Mouse (Mus musculus): Measurements from ENCODE around the gene Hydin. TPM values are rescaled to one million over a fixed set of nuclear protein-coding genes. Genes with fewer than 3 reads are reported as not detected.
"Not testable (repeated sequence)": the region's sequence is repeated elsewhere in the genome, so short reads cannot be mapped to it uniquely, and the experiment has no call there.

The Hydin gene
- polyA plus RNA-seq, 1 experiment from 2014 or later: 0.36 TPM

DNA sequence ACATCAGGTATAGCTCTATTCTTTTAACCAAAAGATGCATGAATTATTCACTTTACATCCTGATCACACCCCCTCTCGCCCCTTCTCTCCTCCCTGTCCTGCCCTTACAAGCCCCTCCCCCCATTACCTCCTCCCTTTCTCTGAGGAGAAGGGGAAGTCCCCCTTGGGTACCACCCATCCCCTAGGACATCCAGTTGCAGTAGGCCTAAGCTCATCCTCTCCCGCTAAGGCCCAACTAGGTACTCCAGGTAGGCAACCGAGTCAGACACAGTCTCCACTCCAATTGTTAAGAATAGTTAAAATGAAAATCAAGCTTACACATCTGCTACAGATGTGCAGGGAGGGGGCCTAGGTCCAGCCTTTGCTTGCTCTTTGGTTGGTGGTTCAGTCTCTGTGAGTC, 83.9 kb downstream of the Hydin start:
- no peak overlapping the region for H3K4me3 ChIP-seq (ENCODE audit: low read depth, low read length)
- WGBS: 81% methylated on average over 3 of the region's 3 CpGs
- no peaks in the 10 kb centered on the region for H3K27me3 ChIP-seq (ENCODE audit: control insufficient read depth, insufficient read depth, low read length)
- no peak overlapping the region for H3K27ac ChIP-seq (ENCODE audit: low read depth, low read length)
- H3K9ac ChIP-seq (ENCODE audit: low read depth, low read length): no peak overlapping the region
- no peak for ATAC-seq (ENCODE audit: low FRiP score)
- no peak for DNase-seq (ENCODE audit: low spot score)
- H3K9me3 ChIP-seq (ENCODE audit: control insufficient read depth, low read length): no peaks in the 10 kb centered on the region
- no peaks in the 10 kb centered on the region for H3K4me1 ChIP-seq (replicated peaks; ENCODE audit: control insufficient read depth, insufficient read depth, low read length)
- no peak overlapping the region for H3K4me2 ChIP-seq (replicated peaks; ENCODE audit: low read depth, low read length)
- no peaks in the 10 kb centered on the region for H3K36me3 ChIP-seq (ENCODE audit: control insufficient read depth, insufficient read depth, low read length)

DNA sequence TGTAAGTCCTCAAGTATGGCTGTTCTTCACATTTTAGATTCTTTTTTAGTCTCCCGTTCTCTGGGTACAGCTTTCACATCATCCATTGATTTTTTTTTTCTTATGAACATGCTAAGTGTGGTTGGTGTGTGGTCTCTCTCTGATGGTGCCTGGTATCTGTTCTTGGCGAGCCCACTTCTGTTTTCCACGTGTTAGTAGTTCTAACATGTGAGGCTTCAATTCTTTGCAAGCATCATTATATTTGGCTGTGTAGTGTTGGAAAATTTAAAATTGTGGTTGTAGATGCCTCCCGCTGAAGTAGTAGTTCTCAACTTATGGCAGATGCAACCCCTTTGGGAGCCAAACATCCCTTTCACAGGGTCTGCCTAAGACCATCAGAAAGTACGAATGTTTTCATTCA, 85.1 kb downstream of the Hydin start:
- Histone ChIP-seq H3K9ac (ENCODE audit: low read depth, low read length) (no peak overlapping the region), H3K36me3 (ENCODE audit: control insufficient read depth, insufficient read depth, low read length) (no peaks in the 10 kb centered on the region), H3K4me1 (replicated peaks; ENCODE audit: control insufficient read depth, insufficient read depth, low read length) (no peaks in the 10 kb centered on the region), H3K27ac (ENCODE audit: low read depth, low read length) (no peak overlapping the region), H3K27me3 (ENCODE audit: control insufficient read depth, insufficient read depth, low read length) (no peaks in the 10 kb centered on the region), H3K9me3 (ENCODE audit: control insufficient read depth, low read length) (no peaks in the 10 kb centered on the region), H3K4me3 (ENCODE audit: low read depth, low read length) (no peak overlapping the region), H3K4me2 (replicated peaks; ENCODE audit: low read depth, low read length) (no peak overlapping the region)
- ATAC-seq (ENCODE audit: low FRiP score) (no peak), DNase-seq (ENCODE audit: low spot score) (no peak)
- 88% methylated on average over 5 of the region's 5 CpGs for WGBS

DNA sequence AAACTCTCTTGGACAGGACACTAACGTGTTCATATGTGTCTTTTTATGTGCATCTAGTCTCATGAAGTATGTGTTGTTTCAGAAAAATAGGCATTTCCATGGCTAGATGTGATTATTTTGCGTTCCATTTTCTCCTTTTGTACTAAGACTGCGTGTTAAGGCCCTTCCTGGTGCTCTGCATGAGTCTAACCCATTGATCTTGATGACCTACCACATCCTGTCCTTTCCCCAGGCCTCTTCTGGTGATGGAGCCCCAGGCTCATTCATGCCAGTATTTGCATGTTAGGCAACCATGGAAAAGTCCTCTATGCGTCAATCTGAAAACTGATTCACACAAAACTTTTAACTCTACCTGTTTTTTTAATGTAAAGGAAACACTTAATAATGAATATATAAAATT, 96.2 kb downstream of the Hydin start:
- H3K9me3 ChIP-seq (ENCODE audit: control insufficient read depth, low read length): no peaks in the 10 kb centered on the region
- no peaks in the 10 kb centered on the region for H3K4me1 ChIP-seq (replicated peaks; ENCODE audit: control insufficient read depth, insufficient read depth, low read length)
- no peak overlapping the region for H3K27ac ChIP-seq (ENCODE audit: low read depth, low read length)
- H3K36me3 ChIP-seq (ENCODE audit: control insufficient read depth, insufficient read depth, low read length): no peaks in the 10 kb centered on the region
- no peak overlapping the region for H3K4me2 ChIP-seq (replicated peaks; ENCODE audit: low read depth, low read length)
- H3K4me3 ChIP-seq (ENCODE audit: low read depth, low read length): no peak overlapping the region
- H3K27me3 ChIP-seq (ENCODE audit: control insufficient read depth, insufficient read depth, low read length): no peaks in the 10 kb centered on the region
- H3K9ac ChIP-seq (ENCODE audit: low read depth, low read length): no peak overlapping the region
- ATAC-seq (ENCODE audit: low FRiP score): no peak
- WGBS: 81% methylated on average over 4 of the region's 4 CpGs
- DNase-seq (ENCODE audit: low spot score): no peak

DNA sequence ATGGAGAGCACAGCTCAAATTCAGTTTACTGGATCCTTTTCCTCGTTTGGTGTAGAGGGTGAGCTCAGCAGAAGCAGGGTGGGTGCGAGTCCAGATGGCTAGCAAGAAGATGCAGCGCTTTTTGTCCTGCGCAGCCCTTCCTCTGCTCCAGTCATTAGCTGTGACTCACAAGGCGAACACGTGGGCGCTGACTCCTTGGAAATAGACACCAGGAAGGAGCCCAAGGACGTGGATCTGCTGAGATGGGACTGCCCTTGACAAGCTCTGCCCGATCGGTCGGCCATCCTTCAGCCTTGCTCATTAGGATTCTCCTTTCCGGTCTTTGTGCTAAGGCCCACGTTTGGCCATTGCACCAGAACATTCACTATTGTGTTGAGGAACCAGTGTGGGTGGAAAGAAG, 106.1 kb downstream of the Hydin start:
- no peaks in the 10 kb centered on the region for H3K9me3 ChIP-seq (ENCODE audit: control insufficient read depth, low read length)
- no peak overlapping the region for H3K27ac ChIP-seq (ENCODE audit: low read depth, low read length)
- ATAC-seq (ENCODE audit: low FRiP score) (no peak), DNase-seq (ENCODE audit: low spot score) (no peak)
- WGBS: 86% methylated on average over 13 of the region's 13 CpGs
- H3K4me2 ChIP-seq (replicated peaks; ENCODE audit: low read depth, low read length): no peak overlapping the region
- no peaks in the 10 kb centered on the region for H3K27me3 ChIP-seq (ENCODE audit: control insufficient read depth, insufficient read depth, low read length)
- no peak overlapping the region for H3K9ac ChIP-seq (ENCODE audit: low read depth, low read length)
- H3K4me3 ChIP-seq (ENCODE audit: low read depth, low read length): no peak overlapping the region
- H3K36me3 ChIP-seq (ENCODE audit: control insufficient read depth, insufficient read depth, low read length): no peaks in the 10 kb centered on the region
- no peaks in the 10 kb centered on the region for H3K4me1 ChIP-seq (replicated peaks; ENCODE audit: control insufficient read depth, insufficient read depth, low read length)

DNA sequence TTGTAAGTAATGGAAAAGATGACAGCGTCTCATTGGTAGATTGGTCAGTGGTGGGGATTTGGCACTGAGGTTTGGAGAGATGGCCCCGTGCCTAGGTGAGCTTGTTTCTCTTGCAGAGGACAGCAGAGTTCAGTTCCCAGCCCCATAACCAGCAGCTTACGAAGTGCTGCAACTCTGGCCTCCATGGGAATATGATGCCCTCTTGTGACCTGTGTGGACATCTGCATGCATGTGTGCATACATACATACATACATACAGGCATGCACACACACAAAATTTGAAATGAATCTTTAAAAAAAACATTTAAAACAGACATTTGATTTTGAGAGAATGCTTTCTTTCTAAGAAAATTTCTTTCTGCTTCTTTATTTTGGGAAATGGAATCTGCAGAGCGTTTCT, 106.9 kb downstream of the Hydin start:
- H3K9ac ChIP-seq (ENCODE audit: low read depth, low read length): no peak overlapping the region
- DNase-seq (ENCODE audit: low spot score) (no peak), ATAC-seq (ENCODE audit: low FRiP score) (no peak)
- 87% methylated on average over 4 of the region's 4 CpGs for WGBS
- H3K9me3 ChIP-seq (ENCODE audit: control insufficient read depth, low read length): no peaks in the 10 kb centered on the region
- no peak overlapping the region for H3K4me2 ChIP-seq (replicated peaks; ENCODE audit: low read depth, low read length)
- no peak overlapping the region for H3K4me3 ChIP-seq (ENCODE audit: low read depth, low read length)
- no peaks in the 10 kb centered on the region for H3K4me1 ChIP-seq (replicated peaks; ENCODE audit: control insufficient read depth, insufficient read depth, low read length)
- H3K27ac ChIP-seq (ENCODE audit: low read depth, low read length): no peak overlapping the region
- no peaks in the 10 kb centered on the region for H3K36me3 ChIP-seq (ENCODE audit: control insufficient read depth, insufficient read depth, low read length)
- no peaks in the 10 kb centered on the region for H3K27me3 ChIP-seq (ENCODE audit: control insufficient read depth, insufficient read depth, low read length)

DNA sequence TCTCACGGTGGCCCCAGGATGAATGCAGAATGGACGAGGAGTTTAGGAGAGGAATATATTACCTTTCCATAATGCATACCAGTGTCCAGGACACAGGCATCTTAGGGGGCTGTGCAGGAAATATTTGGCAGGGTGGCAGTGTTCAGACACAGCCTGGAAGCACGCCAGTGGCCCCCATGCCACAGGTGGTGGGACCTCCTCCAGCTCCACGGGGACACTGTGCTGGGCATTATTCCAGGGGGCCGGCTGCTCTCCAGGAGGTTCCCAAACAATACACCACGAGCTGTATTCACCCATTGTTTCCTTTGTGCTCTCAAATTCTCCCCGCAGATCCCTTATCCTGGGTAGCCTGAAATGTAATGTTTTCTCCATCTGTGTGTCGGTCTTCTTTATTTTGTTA, 116.0 kb downstream of the Hydin start:
- DNase-seq (ENCODE audit: low spot score): no peak
- Histone ChIP-seq H3K4me1 (replicated peaks; ENCODE audit: control insufficient read depth, insufficient read depth, low read length) (no peaks in the 10 kb centered on the region), H3K9ac (ENCODE audit: low read depth, low read length) (no peak overlapping the region), H3K4me2 (replicated peaks; ENCODE audit: low read depth, low read length) (no peak overlapping the region), H3K4me3 (ENCODE audit: low read depth, low read length) (no peak overlapping the region), H3K9me3 (ENCODE audit: control insufficient read depth, low read length) (no peaks in the 10 kb centered on the region), H3K27ac (ENCODE audit: low read depth, low read length) (no peak overlapping the region), H3K27me3 (ENCODE audit: control insufficient read depth, insufficient read depth, low read length) (no peaks in the 10 kb centered on the region), H3K36me3 (ENCODE audit: control insufficient read depth, insufficient read depth, low read length) (no peaks in the 10 kb centered on the region)
- WGBS: 30% methylated on average over 8 of the region's 8 CpGs
- ATAC-seq (ENCODE audit: low FRiP score): no peak

DNA sequence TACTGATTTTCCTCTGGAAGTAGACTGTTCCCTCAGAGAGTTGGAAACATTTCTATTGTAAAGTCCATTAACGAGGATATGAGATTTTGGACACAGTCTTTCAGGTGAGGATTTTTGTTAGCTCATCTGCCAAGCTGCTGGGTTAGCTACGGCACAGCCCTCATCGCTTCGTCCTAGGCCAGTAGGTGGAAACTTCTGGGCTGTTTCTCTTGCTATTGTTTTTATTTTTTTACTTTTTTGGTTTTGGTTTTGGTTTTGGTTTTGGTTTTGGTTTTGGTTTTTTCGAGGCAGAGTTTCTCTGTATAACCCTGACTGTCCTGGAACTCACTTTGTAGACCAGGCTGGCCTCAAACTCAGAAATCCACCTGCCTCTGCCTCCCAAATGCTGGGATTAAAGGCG, 117.9 kb downstream of the Hydin start:
- not testable (repeated sequence) for H3K4me3 ChIP-seq (ENCODE audit: low read depth, low read length); DNase-seq (ENCODE audit: low spot score); H3K9me3 ChIP-seq (ENCODE audit: control insufficient read depth, low read length); H3K27ac ChIP-seq (ENCODE audit: low read depth, low read length); H3K36me3 ChIP-seq (ENCODE audit: control insufficient read depth, insufficient read depth, low read length); H3K27me3 ChIP-seq (ENCODE audit: control insufficient read depth, insufficient read depth, low read length); H3K4me2 ChIP-seq (replicated peaks; ENCODE audit: low read depth, low read length); H3K9ac ChIP-seq (ENCODE audit: low read depth, low read length); ATAC-seq (ENCODE audit: low FRiP score); H3K4me1 ChIP-seq (replicated peaks; ENCODE audit: control insufficient read depth, insufficient read depth, low read length)
- WGBS: 92% methylated on average over 6 of the region's 6 CpGs

DNA sequence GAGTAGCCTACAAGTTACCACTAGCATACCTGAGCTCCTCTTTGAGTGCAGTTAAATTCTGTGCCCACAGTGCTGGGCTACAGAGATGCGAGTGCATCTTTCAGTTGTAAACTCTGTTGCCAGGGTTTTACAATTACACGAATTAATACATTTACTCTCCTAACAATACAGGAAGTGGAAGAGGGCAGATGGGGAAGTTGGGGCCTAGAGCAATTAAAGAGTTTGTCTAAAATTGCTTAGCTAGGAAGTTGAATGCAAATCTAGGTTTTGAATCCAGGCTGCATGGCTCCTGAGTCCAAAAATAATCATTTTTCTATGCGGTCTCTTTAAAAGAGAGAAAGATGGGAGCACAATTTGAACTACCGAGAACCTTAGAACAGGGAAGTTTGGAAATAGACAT, 128.9 kb downstream of the Hydin start:
- Histone ChIP-seq H3K4me2 (replicated peaks; ENCODE audit: low read depth, low read length) (no peak overlapping the region), H3K27ac (ENCODE audit: low read depth, low read length) (no peak overlapping the region), H3K4me3 (ENCODE audit: low read depth, low read length) (no peak overlapping the region), H3K9ac (ENCODE audit: low read depth, low read length) (no peak overlapping the region), H3K27me3 (ENCODE audit: control insufficient read depth, insufficient read depth, low read length) (no peaks in the 10 kb centered on the region), H3K9me3 (ENCODE audit: control insufficient read depth, low read length) (no peaks in the 10 kb centered on the region), H3K4me1 (replicated peaks; ENCODE audit: control insufficient read depth, insufficient read depth, low read length) (no peaks in the 10 kb centered on the region), H3K36me3 (ENCODE audit: control insufficient read depth, insufficient read depth, low read length) (no peaks in the 10 kb centered on the region)
- ATAC-seq (ENCODE audit: low FRiP score) (no peak), DNase-seq (ENCODE audit: low spot score) (no peak)
- 89% methylated on average over 4 of the region's 4 CpGs for WGBS

DNA sequence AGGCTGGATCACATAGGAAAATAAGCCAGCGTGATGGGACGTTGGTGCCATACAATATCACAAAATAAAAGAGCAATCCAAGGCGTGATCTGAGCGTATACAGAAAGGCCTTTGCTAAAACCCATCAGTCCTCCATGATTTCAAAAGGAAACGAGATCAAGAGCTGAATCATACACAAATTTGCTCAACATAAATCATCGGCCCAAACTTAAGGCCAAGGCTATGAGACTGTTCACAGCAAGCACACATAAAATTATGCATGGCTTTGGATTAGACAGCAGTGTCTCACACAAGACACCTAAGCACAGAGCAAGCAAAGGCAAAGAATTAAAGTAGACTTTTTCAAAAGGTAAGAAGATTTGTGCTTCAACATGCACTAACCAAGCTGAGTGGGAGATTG, 133.8 kb downstream of the Hydin start:
- WGBS: 87% methylated on average over 6 of the region's 6 CpGs
- Histone ChIP-seq H3K36me3 (ENCODE audit: control insufficient read depth, insufficient read depth, low read length) (no peaks in the 10 kb centered on the region), H3K4me3 (ENCODE audit: low read depth, low read length) (no peak overlapping the region), H3K4me2 (replicated peaks; ENCODE audit: low read depth, low read length) (no peak overlapping the region), H3K9me3 (ENCODE audit: control insufficient read depth, low read length) (no peaks in the 10 kb centered on the region), H3K9ac (ENCODE audit: low read depth, low read length) (no peak overlapping the region), H3K4me1 (replicated peaks; ENCODE audit: control insufficient read depth, insufficient read depth, low read length) (no peaks in the 10 kb centered on the region), H3K27me3 (ENCODE audit: control insufficient read depth, insufficient read depth, low read length) (no peaks in the 10 kb centered on the region), H3K27ac (ENCODE audit: low read depth, low read length) (no peak overlapping the region)
- ATAC-seq (ENCODE audit: low FRiP score): no peak
- no peak for DNase-seq (ENCODE audit: low spot score)

All from hindbrain, embryonic 11.5 days (tissue).